ENCODE assay signal across 8 mouse cellular contexts in genomic region chr15:78831720-78832657, GRCm38 (mm10). TPM values are rescaled to one million over a fixed set of nuclear protein-coding genes. Genes with fewer than 3 reads are reported as not detected.
DNase-seq lines count a peak whose midpoint lies in the region; ATAC-seq and TF ChIP-seq lines count a peak whose summit lies in the region.

No protein-coding gene starts in this region.

- H3K27me3 ChIP-seq in heart, embryonic 10.5 days (ENCODE audit: insufficient read depth, poor library complexity, severe bottlenecking): peaks cover 18% of the 10 kb centered on the region
- no peaks in the 10 kb centered on the region for H3K27me3 ChIP-seq in lung, embryonic 14.5 days (ENCODE audit: insufficient read depth, low read length)
- no peaks in the 10 kb centered on the region for H3K27me3 ChIP-seq in stomach, embryonic 16.5 days (ENCODE audit: control insufficient read depth, insufficient read depth, low read length)

- H3K4me1 ChIP-seq in heart, embryonic 10.5 days: peaks cover 71% of the 10 kb centered on the region
- peaks cover 52% of the 10 kb centered on the region for H3K4me1 ChIP-seq in lung, embryonic 14.5 days (ENCODE audit: insufficient read depth)
- H3K4me1 ChIP-seq in stomach, embryonic 16.5 days (ENCODE audit: control insufficient read depth, insufficient read depth, low read length): peaks cover 51% of the 10 kb centered on the region

- peak overlapping the region; percentile 36 for H3K4me3 ChIP-seq in heart, embryonic 10.5 days
- H3K4me3 ChIP-seq in lung, embryonic 14.5 days (ENCODE audit: low read depth, low read length): peak overlapping the region; percentile 19
- peak overlapping the region; percentile 4 for H3K4me3 ChIP-seq in stomach, embryonic 16.5 days (replicated peaks; ENCODE audit: low read length)

- peak overlapping the region; percentile 51 for H3K4me2 ChIP-seq in lung, embryonic 14.5 days
- H3K4me2 ChIP-seq in stomach, embryonic 16.5 days (ENCODE audit: low read depth, low read length): peak overlapping the region; percentile 18

- peak overlapping the region; percentile 23 for H3K9ac ChIP-seq in lung, embryonic 14.5 days
- peak overlapping the region; percentile 59 for H3K9ac ChIP-seq in stomach, embryonic 16.5 days (ENCODE audit: low read length)

- H3K27ac ChIP-seq in heart, embryonic 10.5 days: peak overlapping the region; percentile 94
- H3K27ac ChIP-seq in lung, embryonic 14.5 days (ENCODE audit: low read depth): peak overlapping the region; percentile 97
- H3K27ac ChIP-seq in stomach, embryonic 16.5 days (ENCODE audit: low read length): peak overlapping the region; percentile 90

- no peaks in the 10 kb centered on the region for H3K9me3 ChIP-seq in heart, embryonic 10.5 days
- no peaks in the 10 kb centered on the region for H3K9me3 ChIP-seq in lung, embryonic 14.5 days (ENCODE audit: low read depth, low read length)
- no peaks in the 10 kb centered on the region for H3K9me3 ChIP-seq in stomach, embryonic 16.5 days (replicated peaks; ENCODE audit: control insufficient read depth, low read length)

- no peaks in the 10 kb centered on the region for H3K36me3 ChIP-seq in heart, embryonic 10.5 days
- H3K36me3 ChIP-seq in lung, embryonic 14.5 days (ENCODE audit: insufficient read depth): no peaks in the 10 kb centered on the region
- H3K36me3 ChIP-seq in stomach, embryonic 16.5 days (ENCODE audit: control insufficient read depth, insufficient read depth, low read length): no peaks in the 10 kb centered on the region

- 36% methylated on average over 19 of the region's 19 CpGs for WGBS in heart, embryonic 10.5 days
- WGBS in lung, embryonic 14.5 days: 32% methylated on average over 19 of the region's 19 CpGs
- 37% methylated on average over 19 of the region's 19 CpGs for WGBS in stomach, embryonic 16.5 days

- peak; percentile 72 for DNase-seq in adrenal gland, adult 2 months
- DNase-seq in adrenal gland, adult 8-10 months: no peak
- DNase-seq in heart, embryonic 10.5 days (ENCODE audit: low spot score): no peak
- peak; percentile 70 for DNase-seq in kidney, adult 9 months
- peak; percentile 83 for DNase-seq in lung, embryonic 14.5 days
- no peak for DNase-seq in layer of hippocampus, adult 8-10 months (ENCODE audit: low spot score in 2 of 2)
- DNase-seq in left cerebral cortex, adult 9 months (ENCODE audit: low spot score in 2 of 2): no peak

- ATAC-seq in lung, embryonic 14.5 days (ENCODE audit: insufficient read depth): peak; percentile 76
- peak; percentile 63 for ATAC-seq in stomach, embryonic 16.5 days (ENCODE audit: insufficient read depth, low FRiP score)

- TF ChIP-seq CTCF in lung, embryonic 14.5 days (IDR thresholded peaks at IDR 0.05; ENCODE audit: low read depth): no peak

RNA-seq across cellular contexts. Expression of gene Cdc42ep1, which starts 10.4 kb away (rescaled TPM):
- total RNA-seq in adrenal gland, adult 2 months (2021): 10 to 100 TPM; 36.9 to 57.2 TPM
- 100 and 122 TPM in 2 replicates for polyA plus RNA-seq in adrenal gland, adult 2 months (2012; rRNA removed)
- 10 to 100 TPM; 41.2 to 85.0 (median 65.8) TPM for total RNA-seq in adrenal gland, adult 8-10 months (2022)
- polyA plus RNA-seq in heart, embryonic 10.5 days (2016; fragmentation: Nextera tagmentation; extraction: Ambion mirVana): 35.1 and 37.3 TPM in 2 replicates
- 93.2 and 101 TPM in 2 replicates for polyA plus RNA-seq in lung, embryonic 14.5 days (2014; fragmentation: Nextera tagmentation; extraction: Ambion mirVana)
- 47.9 and 52.2 TPM in 2 replicates for polyA plus RNA-seq in stomach, embryonic 16.5 days (2015; fragmentation: Nextera tagmentation; extraction: Ambion mirVana)
- 10 to 100 TPM; 14.5 to 18.7 (median 16.2) TPM for total RNA-seq in layer of hippocampus, adult 8-10 months (2022)

RNA-seq across cellular contexts. Expression of gene Lgals2, which starts 23.3 kb away (rescaled TPM):
- 1 to 10 TPM in 1 of 2 experiments, under 1 TPM in 1; 0.52 to 1.8 TPM for total RNA-seq in adrenal gland, adult 2 months (2021)
- polyA plus RNA-seq in adrenal gland, adult 2 months (2012; rRNA removed): 0.73 and 0.74 TPM in 2 replicates
- total RNA-seq in adrenal gland, adult 8-10 months (2022): not detected
- polyA plus RNA-seq in heart, embryonic 10.5 days (2016; fragmentation: Nextera tagmentation; extraction: Ambion mirVana): 2.2 TPM in 1 of 2 replicates, not detected in the other
- polyA plus RNA-seq in lung, embryonic 14.5 days (2014; fragmentation: Nextera tagmentation; extraction: Ambion mirVana): 0.34 TPM in 1 of 2 replicates, not detected in the other
- polyA plus RNA-seq in stomach, embryonic 16.5 days (2015; fragmentation: Nextera tagmentation; extraction: Ambion mirVana): 86.6 and 122 TPM in 2 replicates
- not detected for total RNA-seq in layer of hippocampus, adult 8-10 months (2022)

RNA-seq across cellular contexts. Expression of gene Card10, which starts 29.1 kb away (rescaled TPM):
- total RNA-seq in adrenal gland, adult 2 months (2021): 10 to 100 TPM in 1 of 2 experiments, 1 to 10 TPM in 1; 4.9 to 10.9 TPM
- 18.1 and 26.5 TPM in 2 replicates for polyA plus RNA-seq in adrenal gland, adult 2 months (2012; rRNA removed)
- 10 to 100 TPM in 1 of 4 experiments, 1 to 10 TPM in 3; 6.6 to 10.0 (median 8.1) TPM for total RNA-seq in adrenal gland, adult 8-10 months (2022)
- polyA plus RNA-seq in heart, embryonic 10.5 days (2016; fragmentation: Nextera tagmentation; extraction: Ambion mirVana): 3.5 and 4.0 TPM in 2 replicates
- 7.8 and 8.5 TPM in 2 replicates for polyA plus RNA-seq in lung, embryonic 14.5 days (2014; fragmentation: Nextera tagmentation; extraction: Ambion mirVana)
- polyA plus RNA-seq in stomach, embryonic 16.5 days (2015; fragmentation: Nextera tagmentation; extraction: Ambion mirVana): 4.0 and 4.4 TPM in 2 replicates
- total RNA-seq in layer of hippocampus, adult 8-10 months (2022): 1 to 10 TPM; 6.6 to 8.2 (median 6.9) TPM

RNA-seq across cellular contexts. Expression of gene Gga1, which starts 45.0 kb away (rescaled TPM):
- total RNA-seq in adrenal gland, adult 2 months (2021): 10 to 100 TPM; 51.9 to 56.2 TPM
- polyA plus RNA-seq in adrenal gland, adult 2 months (2012; rRNA removed): 138 and 147 TPM in 2 replicates
- total RNA-seq in adrenal gland, adult 8-10 months (2022): 10 to 100 TPM; 57.9 to 79.2 (median 66.5) TPM
- polyA plus RNA-seq in heart, embryonic 10.5 days (2016; fragmentation: Nextera tagmentation; extraction: Ambion mirVana): 51.5 and 56.6 TPM in 2 replicates
- polyA plus RNA-seq in lung, embryonic 14.5 days (2014; fragmentation: Nextera tagmentation; extraction: Ambion mirVana): 50.9 and 57.0 TPM in 2 replicates
- 48.4 and 51.4 TPM in 2 replicates for polyA plus RNA-seq in stomach, embryonic 16.5 days (2015; fragmentation: Nextera tagmentation; extraction: Ambion mirVana)
- 10 to 100 TPM; 59.2 to 63.9 (median 62.6) TPM for total RNA-seq in layer of hippocampus, adult 8-10 months (2022)

RNA-seq across cellular contexts. Expression of gene Mfng, which starts 58.7 kb away (rescaled TPM):
- 10 to 100 TPM in 1 of 2 experiments, 1 to 10 TPM in 1; 8.7 to 18.1 TPM for total RNA-seq in adrenal gland, adult 2 months (2021)
- 46.7 and 61.0 TPM in 2 replicates for polyA plus RNA-seq in adrenal gland, adult 2 months (2012; rRNA removed)
- 10 to 100 TPM; 12.3 to 25.8 (median 20.7) TPM for total RNA-seq in adrenal gland, adult 8-10 months (2022)
- 5.5 and 10.3 TPM in 2 replicates for polyA plus RNA-seq in heart, embryonic 10.5 days (2016; fragmentation: Nextera tagmentation; extraction: Ambion mirVana)
- polyA plus RNA-seq in lung, embryonic 14.5 days (2014; fragmentation: Nextera tagmentation; extraction: Ambion mirVana): 28.7 and 34.3 TPM in 2 replicates
- polyA plus RNA-seq in stomach, embryonic 16.5 days (2015; fragmentation: Nextera tagmentation; extraction: Ambion mirVana): 18.5 and 18.7 TPM in 2 replicates
- 10 to 100 TPM in 1 of 4 experiments, 1 to 10 TPM in 3; 6.5 to 11.2 (median 8.1) TPM for total RNA-seq in layer of hippocampus, adult 8-10 months (2022)

Comparison
In these comparisons a context has a peak if more than half of its experiments do, and no peak if none do; other contexts are left out.
1. DNase-seq: peak in adrenal gland, adult 2 months (single experiment), kidney, adult 9 months (single experiment) and lung, embryonic 14.5 days (single experiment); none in adrenal gland, adult 8-10 months (single experiment), heart, embryonic 10.5 days (single experiment), layer of hippocampus, adult 8-10 months (0 of 2) and left cerebral cortex, adult 9 months (0 of 2).
2. RNA of gene Lgals2, which starts 23.3 kb away (polyA plus RNA-seq): 86.6 to 122 TPM in stomach, embryonic 16.5 days; 2.2 TPM in heart, embryonic 10.5 days, 0.73 to 0.74 TPM in adrenal gland, adult 2 months and 0.34 TPM in lung, embryonic 14.5 days; every median in the first group is over 10 times any median in the second.
3. Peak in every context shown above with its lines, with median percentiles within 50 percentile points of each other: H3K27ac ChIP-seq and H3K4me3 ChIP-seq.